Mouse (Mus musculus): ENCODE measurements at regions not wholly inside any gene's neighbourhood (a gene's known extent, or its start where the extent isn't known, plus 50 kb on each side); places are given as distances from the start of the nearest gene placed in this dataset.

DNA sequence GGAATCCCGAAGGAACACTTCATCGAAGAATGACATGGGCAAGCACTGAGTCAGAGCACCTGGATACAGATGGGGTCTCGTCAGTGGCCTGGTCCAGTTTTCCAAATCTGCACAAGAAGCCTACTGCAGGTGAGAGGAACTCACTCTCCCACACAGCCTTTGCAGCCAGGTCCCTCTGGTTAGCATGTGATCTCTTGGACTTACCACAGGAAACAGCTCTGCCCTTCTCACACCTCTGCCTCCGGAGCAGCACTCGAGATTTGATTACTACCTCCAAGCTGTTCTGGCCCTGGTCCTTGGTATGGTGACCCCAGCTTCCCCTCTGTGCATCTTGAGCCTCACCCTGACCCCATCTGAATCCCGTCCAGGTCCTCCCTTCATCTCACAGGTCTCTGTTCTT, 128.5 kb upstream of the Zfp618 start:
- no peak for TF ChIP-seq CTCF (IDR thresholded peaks at IDR 0.05; ENCODE audit: extremely low read depth, insufficient read length, insufficient replicate concordance, low read depth, low read length)
- no peak for TF ChIP-seq POLR2A (IDR thresholded peaks at IDR 0.05; ENCODE audit: low read depth, low read length)

Measured in small intestine, adult 2 months (tissue).